Mouse (Mus musculus) ES-Bruce4 (cell line): ENCODE measurements around the gene Bahcc1. TPM values are rescaled to one million over a fixed set of nuclear protein-coding genes. Genes with fewer than 3 reads are reported as not detected.

Experiments
- H3K27ac ChIP-seq: 2 replicates; pipeline ENCODE4 v1.5.1; 2012; ENCODE audit warnings: low read length, inconsistent platforms; ENCODE audit not compliant: insufficient read depth
- H3K27me3 ChIP-seq: 2 replicates; pipeline ENCODE4 v1.6.1; 2012; ENCODE audit warnings: mild to moderate bottlenecking, low read length, inconsistent platforms; ENCODE audit not compliant: control insufficient read depth, poor library complexity, insufficient read depth, severe bottlenecking
- H3K36me3 ChIP-seq: 2 replicates; pipeline ENCODE4 v1.6.1; 2012; ENCODE audit warnings: inconsistent platforms, mild to moderate bottlenecking, low read length, moderate library complexity; ENCODE audit not compliant: control insufficient read depth, poor library complexity, insufficient read depth, severe bottlenecking
- H3K4me1 ChIP-seq: one replicate; pipeline ENCODE4 v1.8.1; 2011; ENCODE audit warnings: low read length; ENCODE audit not compliant: control insufficient read depth, insufficient read depth
- H3K4me3 ChIP-seq: 2 replicates; pipeline ENCODE4 v1.5.1; 2011; ENCODE audit warnings: low read depth, mild to moderate bottlenecking, low read length
- H3K9ac ChIP-seq: 2 replicates; pipeline ENCODE4 v1.6.1; 2012; ENCODE audit warnings: low read depth, mild to moderate bottlenecking, inconsistent platforms; ENCODE audit not compliant: poor library complexity, severe bottlenecking
- H3K9me3 ChIP-seq: replicated peaks from 2 replicates; pipeline ENCODE4 v1.6.1; 2012; ENCODE audit warnings: mild to moderate bottlenecking, low read length, inconsistent platforms; ENCODE audit not compliant: control insufficient read depth, poor library complexity, insufficient read depth, severe bottlenecking
- CTCF ChIP-seq: IDR thresholded peaks from one replicate; pipeline ENCODE4 v1.8.1; 2011; ENCODE audit warnings: low read depth, low read length
- EP300 ChIP-seq: IDR thresholded peaks from 2 replicates; pipeline ENCODE4 v1.6.1; 2011; ENCODE audit warnings: low read depth, low read length; ENCODE audit not compliant: insufficient read depth
- POLR2A ChIP-seq: IDR thresholded peaks from one replicate; pipeline ENCODE4 v1.8.1; 2011; ENCODE audit warnings: low read length; ENCODE audit not compliant: insufficient read depth
- polyA plus RNA-seq: library from polyadenylated mRNA; stranded (reverse); fragments of >200 nt; gene quantifications from 2 replicates; pipeline ENCODE4 v1.2.4, GENCODE M21; 2011; ENCODE audit warnings: low read depth; ENCODE audit not compliant: missing spikeins, insufficient read depth, insufficient read length

Bahcc1 gene
- polyA plus RNA-seq, 1 experiment: 21.6 TPM

DNA sequence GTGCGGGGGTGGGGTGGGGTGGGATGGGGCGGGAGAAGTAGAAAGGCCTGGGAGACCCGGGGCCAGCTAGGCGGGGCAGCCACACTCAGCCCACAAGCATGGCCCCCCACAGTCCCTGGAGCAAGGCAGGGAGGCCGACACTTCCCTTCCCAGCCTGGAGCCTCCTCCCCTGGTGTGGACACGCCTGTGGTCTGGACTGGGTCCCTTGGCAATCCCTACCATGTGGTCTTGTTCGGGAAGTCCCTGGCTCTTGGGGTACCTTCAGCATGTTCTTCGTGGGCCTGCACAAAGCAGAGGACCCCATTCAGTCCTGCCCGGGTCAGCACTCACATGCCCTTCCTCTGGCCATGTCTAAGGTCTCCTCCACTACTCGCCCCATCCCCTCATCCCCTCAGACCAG is 23.8 kb downstream of the Bahcc1 start:
- H3K36me3 ChIP-seq: no peaks in the 10 kb centered on the region
- no peak overlapping the region for H3K9ac ChIP-seq
- no peaks in the 10 kb centered on the region for H3K27me3 ChIP-seq
- H3K4me3 ChIP-seq: no peak overlapping the region
- H3K9me3 ChIP-seq: no peaks in the 10 kb centered on the region
- peaks cover 16% of the 10 kb centered on the region for H3K4me1 ChIP-seq
- no peak for TF ChIP-seq POLR2A
- no peak for TF ChIP-seq EP300
- no peak for TF ChIP-seq CTCF
- H3K27ac ChIP-seq: no peak overlapping the region

GRCm38 (mm10) chr11:120256981-120257820 is 24.5 kb downstream of the Bahcc1 start:
- no peak overlapping the region for H3K4me3 ChIP-seq
- H3K4me1 ChIP-seq: peaks cover 13% of the 10 kb centered on the region
- H3K9ac ChIP-seq: no peak overlapping the region
- no peaks in the 10 kb centered on the region for H3K9me3 ChIP-seq
- H3K27ac ChIP-seq: no peak overlapping the region
- no peaks in the 10 kb centered on the region for H3K36me3 ChIP-seq
- H3K27me3 ChIP-seq: no peaks in the 10 kb centered on the region
- no peak for TF ChIP-seq CTCF
- no peak for TF ChIP-seq EP300
- TF ChIP-seq POLR2A: no peak

DNA sequence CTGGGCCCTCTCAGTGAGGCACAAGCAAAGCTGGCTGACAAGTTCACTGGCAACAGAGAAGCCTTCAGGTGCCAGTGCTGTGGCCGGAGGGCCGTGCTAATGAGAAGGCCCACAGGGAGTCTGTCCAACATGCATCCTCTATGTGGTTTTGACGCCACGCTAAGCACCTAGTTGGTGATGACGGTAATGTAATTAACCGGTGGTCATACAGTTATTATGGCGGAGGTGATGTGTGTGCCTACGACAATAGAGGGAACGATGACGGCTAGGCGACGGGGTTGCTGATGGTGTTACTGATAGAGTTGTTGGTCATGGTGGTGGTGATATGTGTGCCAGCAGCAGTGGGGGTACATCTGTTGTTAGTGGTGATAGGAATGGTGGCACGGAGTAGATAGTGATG is 25.2 kb downstream of the Bahcc1 start:
- no peak overlapping the region for H3K27ac ChIP-seq
- no peak overlapping the region for H3K4me3 ChIP-seq
- H3K36me3 ChIP-seq: no peaks in the 10 kb centered on the region
- no peaks in the 10 kb centered on the region for H3K9me3 ChIP-seq
- no peak overlapping the region for H3K9ac ChIP-seq
- peaks cover 10% of the 10 kb centered on the region for H3K4me1 ChIP-seq
- TF ChIP-seq CTCF (no peak), EP300 (no peak), POLR2A (no peak)
- no peaks in the 10 kb centered on the region for H3K27me3 ChIP-seq

- no peak for TF ChIP-seq CTCF
- TF ChIP-seq EP300: no peak
- TF ChIP-seq POLR2A: no peak
- H3K4me1 ChIP-seq: peaks cover 6% of the 10 kb centered on the region
- H3K9me3 ChIP-seq: no peaks in the 10 kb centered on the region
- H3K36me3 ChIP-seq: no peaks in the 10 kb centered on the region
- H3K27me3 ChIP-seq: no peaks in the 10 kb centered on the region
- H3K4me3 ChIP-seq: no peak overlapping the region
- no peak overlapping the region for H3K9ac ChIP-seq
- H3K27ac ChIP-seq: no peak overlapping the region
Observed at GRCm38 (mm10) chr11:120258896-120259689, 26.3 kb downstream of the Bahcc1 start.

DNA sequence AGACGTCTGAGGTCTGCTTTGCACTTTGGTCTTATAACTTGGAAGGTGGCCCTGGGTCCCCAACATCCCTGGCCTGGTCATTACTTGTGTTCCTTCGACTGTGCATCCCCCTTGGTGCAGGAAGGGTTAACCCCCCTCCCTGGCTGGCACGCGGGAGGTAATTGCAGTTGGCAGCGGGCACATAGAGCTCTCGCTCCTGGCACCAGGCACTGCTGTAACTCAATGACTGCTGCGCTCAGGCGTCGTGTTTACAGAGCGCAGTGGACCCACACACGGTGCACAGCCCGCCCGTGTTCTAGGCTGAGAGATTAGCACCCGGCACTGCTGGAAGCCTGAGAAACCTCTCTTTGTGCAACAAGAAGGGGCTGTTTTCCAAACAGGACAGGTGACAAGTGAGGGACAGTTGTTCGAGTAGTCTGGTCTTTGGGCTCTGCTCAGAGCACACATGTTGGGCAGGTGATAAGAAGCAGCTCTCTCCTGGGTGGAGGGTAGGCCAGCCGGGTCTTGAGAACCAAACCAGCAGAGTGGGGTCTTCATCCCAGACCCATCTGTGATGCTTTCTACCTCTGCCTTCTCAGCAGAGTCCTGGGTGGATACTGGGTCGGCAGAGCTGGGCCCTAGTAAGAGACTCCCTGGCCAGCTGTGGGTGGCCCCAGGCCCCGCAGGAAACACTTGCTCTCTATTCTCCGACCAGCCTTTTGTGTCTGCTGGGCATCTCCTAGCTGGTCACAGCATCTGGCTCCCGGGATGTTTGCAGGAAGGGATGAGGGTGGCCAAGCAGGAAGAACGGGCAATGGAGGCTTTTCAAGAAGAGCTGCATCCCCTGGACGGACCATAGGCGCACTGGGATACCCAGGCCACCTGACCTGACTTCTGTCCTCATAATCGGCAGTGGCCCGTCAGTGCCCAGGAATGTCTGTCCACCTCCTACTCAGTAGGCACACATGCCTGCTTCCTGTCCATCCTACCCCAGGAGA is 27.3 kb downstream of the Bahcc1 start:
- H3K9ac ChIP-seq: no peak overlapping the region
- H3K27ac ChIP-seq: no peak overlapping the region
- no peaks in the 10 kb centered on the region for H3K9me3 ChIP-seq
- no peak overlapping the region for H3K4me3 ChIP-seq
- H3K27me3 ChIP-seq: no peaks in the 10 kb centered on the region
- peaks cover 6% of the 10 kb centered on the region for H3K4me1 ChIP-seq
- no peaks in the 10 kb centered on the region for H3K36me3 ChIP-seq
- TF ChIP-seq CTCF (no peak), POLR2A (no peak), EP300 (no peak)
